Mouse (Mus musculus) intestine, postnatal 0 days (tissue): ENCODE data around the gene Cdc25a. TPM values are rescaled to one million over a fixed set of nuclear protein-coding genes. Genes with fewer than 3 reads are reported as not detected.
A peak's percentile ranks its signal among the peaks of the same experiment; 100 is the strongest.

ENCODE experiments used
- ATAC-seq: fragments of 200-750 bp; cut with Nextera tagmentation; 2 replicates; pipeline ENCODE4 v1.8.0; 2017; ENCODE audit warnings: mild to moderate bottlenecking, moderate TSS enrichment, moderate library complexity
- H3K27ac ChIP-seq: fragments of 300-500 bp; sonication (generic); 2 replicates; pipeline ENCODE4 v1.5.1; 2014; ENCODE audit warnings: mild to moderate bottlenecking, low read depth, low read length, moderate library complexity
- H3K27me3 ChIP-seq: fragments of 300-500 bp; sonication (generic); replicated peaks from 2 replicates; pipeline ENCODE4 v1.6.1; 2014; ENCODE audit warnings: low read length, mixed read lengths; ENCODE audit not compliant: control insufficient read depth, insufficient read depth
- H3K36me3 ChIP-seq: fragments of 300-500 bp; sonication (generic); 2 replicates; pipeline ENCODE4 v1.6.1; 2014; ENCODE audit warnings: mild to moderate bottlenecking, moderate library complexity; ENCODE audit not compliant: control insufficient read depth, insufficient read depth
- H3K4me1 ChIP-seq: fragments of 300-500 bp; sonication (generic); replicated peaks from 2 replicates; pipeline ENCODE4 v1.6.1; 2014; ENCODE audit warnings: antibody characterized with exemption, low read length, mixed read lengths; ENCODE audit not compliant: control insufficient read depth, insufficient read depth
- H3K4me2 ChIP-seq: fragments of 300-500 bp; sonication (generic); replicated peaks from 2 replicates; pipeline ENCODE4 v1.6.1; 2014; ENCODE audit warnings: low read depth, mild to moderate bottlenecking, moderate library complexity
- H3K4me3 ChIP-seq: fragments of 300-500 bp; sonication (generic); 2 replicates; pipeline ENCODE4 v1.5.1; 2014; ENCODE audit warnings: low read depth, low read length
- H3K9ac ChIP-seq: fragments of 300-500 bp; sonication (generic); 2 replicates; pipeline ENCODE4 v1.6.1; 2014; ENCODE audit warnings: mild to moderate bottlenecking, low read depth, low read length
- H3K9me3 ChIP-seq: fragments of 300-500 bp; sonication (generic); 2 replicates; pipeline ENCODE4 v1.6.1; 2016; ENCODE audit warnings: mixed run types; ENCODE audit not compliant: control insufficient read depth
- CTCF ChIP-seq: sonication (generic); IDR thresholded peaks from 2 replicates; pipeline ENCODE4 v1.5.1; 2016; ENCODE audit warnings: low read depth, mild to moderate bottlenecking, control low read depth, antibody characterized with exemption, moderate library complexity
- WGBS: fragments of 180-500 bp; shearing (Covaris S2); extraction: QIAGEN DNeasy Blood & Tissue Kit; methylation state at CpG from one replicate; pipeline ENCODE4 v1.1.7; 2014; 5-methylcytosine and 5-hydroxymethylcytosine counted together
- polyA plus RNA-seq: library from polyadenylated mRNA; unstranded; fragments of >200 nt; fragmentation: Nextera tagmentation; extraction: Ambion mirVana; gene quantifications from 2 replicates; pipeline ENCODE4 v1.2.1, GENCODE M21; 2015

Cdc25a gene
- polyA plus RNA-seq, 1 experiment from 2014 or later = 21.3 TPM

GRCm38 (mm10) chr9:109896253-109897150 lies 21.1 kb downstream of the Cdc25a start:
- Histone ChIP-seq H3K27ac (peak overlapping the region; percentile 17), H3K4me2 (0 out of 2 replicates have a peak overlapping the region, but pooled peaks have one; percentile 17), H3K9ac (no peak overlapping the region), H3K27me3 (no peaks in the 10 kb centered on the region), H3K4me1 (0 out of 2 replicates have a peak, but pooled peaks cover 8% of the 10 kb centered on the region), H3K9me3 (no peaks in the 10 kb centered on the region), H3K36me3 (peaks cover 28% of the 10 kb centered on the region), H3K4me3 (no peak overlapping the region)
- WGBS = 43% methylated on average over 8 of the region's 8 CpGs
- no peak for TF ChIP-seq CTCF
- peak; percentile 14; the same call in 1 of the 2 replicates for ATAC-seq

- Histone ChIP-seq H3K36me3 (peaks cover 13% of the 10 kb centered on the region), H3K27me3 (no peaks in the 10 kb centered on the region), H3K4me1 (0 out of 2 replicates have a peak, but pooled peaks cover 8% of the 10 kb centered on the region), H3K27ac (0 out of 2 replicates have a peak overlapping the region, but pooled peaks have one; percentile 35), H3K4me3 (no peak overlapping the region), H3K4me2 (no peak overlapping the region), H3K9ac (no peak overlapping the region), H3K9me3 (no peaks in the 10 kb centered on the region)
- no peak for ATAC-seq
- 42% methylated on average over 2 of the region's 2 CpGs for WGBS
- no peak for TF ChIP-seq CTCF
These were observed 22.6 kb downstream of the Cdc25a start for GRCm38 (mm10) chr9:109898027-109898426.

- WGBS = 48% methylated on average over 12 of the region's 15 CpGs
- Histone ChIP-seq H3K27ac (no peak overlapping the region), H3K36me3 (no peaks in the 10 kb centered on the region), H3K9me3 (no peaks in the 10 kb centered on the region), H3K4me1 (0 out of 2 replicates have a peak, but pooled peaks cover 8% of the 10 kb centered on the region), H3K27me3 (no peaks in the 10 kb centered on the region), H3K4me2 (no peak overlapping the region), H3K9ac (no peak overlapping the region), H3K4me3 (no peak overlapping the region)
- no peak for TF ChIP-seq CTCF
- no peak for ATAC-seq
These were observed 24.0 kb downstream of the Cdc25a start for GRCm38 (mm10) chr9:109899361-109899760.

DNA sequence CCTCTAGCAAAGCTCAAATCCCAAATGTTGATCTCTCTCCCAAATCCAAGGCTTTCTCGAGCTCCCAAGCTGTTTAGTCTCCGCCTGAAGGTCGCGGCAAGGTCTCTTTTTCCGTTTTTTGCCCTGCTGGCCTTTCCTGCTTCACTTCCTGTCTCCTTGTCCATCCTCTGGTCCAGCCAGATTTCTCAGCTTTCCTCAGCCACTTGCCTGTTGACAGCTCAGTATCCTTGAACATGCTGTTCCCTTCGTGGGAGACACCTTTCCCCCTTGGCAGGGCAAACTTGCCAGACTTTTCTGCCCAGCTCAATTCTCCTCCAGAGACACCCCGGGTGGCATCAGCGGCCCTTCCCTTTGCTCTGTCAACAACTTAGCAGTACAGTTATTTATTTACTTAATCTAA lies 24.4 kb downstream of the Cdc25a start:
- ATAC-seq = no peak
- H3K9ac ChIP-seq = no peak overlapping the region
- no peak overlapping the region for H3K4me3 ChIP-seq
- no peak overlapping the region for H3K4me2 ChIP-seq
- no peaks in the 10 kb centered on the region for H3K36me3 ChIP-seq
- H3K27me3 ChIP-seq = no peaks in the 10 kb centered on the region
- WGBS = 60% methylated on average over 8 of the region's 8 CpGs
- no peaks in the 10 kb centered on the region for H3K9me3 ChIP-seq
- no peak for TF ChIP-seq CTCF
- H3K27ac ChIP-seq = no peak overlapping the region
- 0 out of 2 replicates have a peak, but pooled peaks cover 8% of the 10 kb centered on the region for H3K4me1 ChIP-seq

DNA sequence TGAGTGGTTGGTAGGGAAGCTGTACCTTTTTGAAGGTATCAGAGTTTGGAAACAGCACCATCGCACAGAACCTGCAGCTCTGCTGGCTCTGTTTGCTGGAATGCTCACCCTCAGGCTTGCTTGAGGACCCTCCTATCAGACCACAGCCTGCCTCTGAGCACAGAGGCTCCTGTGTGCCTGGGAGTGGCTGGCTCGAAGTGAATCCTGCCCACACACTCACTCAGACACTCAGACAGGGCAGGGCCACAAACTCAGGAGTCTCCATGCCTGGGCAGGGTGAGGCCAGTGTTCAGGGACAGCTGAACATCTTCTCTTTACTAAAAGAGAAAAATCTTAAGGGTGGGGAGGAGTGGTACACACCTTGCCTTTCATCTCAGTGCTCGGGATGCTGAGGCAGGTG lies 25.2 kb downstream of the Cdc25a start:
- Histone ChIP-seq H3K27ac (no peak overlapping the region), H3K4me2 (no peak overlapping the region), H3K9me3 (no peaks in the 10 kb centered on the region), H3K27me3 (no peaks in the 10 kb centered on the region), H3K36me3 (no peaks in the 10 kb centered on the region), H3K9ac (no peak overlapping the region), H3K4me3 (no peak overlapping the region), H3K4me1 (0 out of 2 replicates have a peak, but pooled peaks cover 6% of the 10 kb centered on the region)
- no peak for TF ChIP-seq CTCF
- WGBS = 68% methylated on average over 3 of the region's 3 CpGs
- ATAC-seq = no peak

- Histone ChIP-seq H3K9ac (no peak overlapping the region; the same call in 1 of the 2 replicates), H3K4me2 (no peak overlapping the region), H3K27ac (no peak overlapping the region), H3K27me3 (no peaks in the 10 kb centered on the region), H3K9me3 (no peaks in the 10 kb centered on the region), H3K4me3 (no peak overlapping the region), H3K4me1 (no peaks in the 10 kb centered on the region), H3K36me3 (no peaks in the 10 kb centered on the region)
- WGBS = 58% methylated on average over 4 of the region's 4 CpGs
- no peak for TF ChIP-seq CTCF
- ATAC-seq = no peak
These were observed 26.9 kb downstream of the Cdc25a start for GRCm38 (mm10) chr9:109902246-109902645.
